Mouse (Mus musculus) kidney, adult 2 months (tissue): ENCODE results near the gene Scarf2.

Experiments
- CTCF ChIP-seq: fragments of 200-500 bp; conservative IDR thresholded peaks from 2 replicates; pipeline ENCODE4 v1.5.1; 2011; ENCODE audit warnings: low read depth, mild to moderate bottlenecking, control low read depth, low read length, moderate library complexity, mixed read lengths; ENCODE audit not compliant: insufficient read depth, insufficient read length
- POLR2A ChIP-seq: fragments of 200-500 bp; IDR thresholded peaks from one replicate; pipeline ENCODE4 v1.6.1; 2011; ENCODE audit warnings: low read depth, low read length, control low read depth

- TF ChIP-seq CTCF = no peak
- no peak for TF ChIP-seq POLR2A
These were observed 4.8 kb downstream of the Scarf2 start for GRCm38 (mm10) chr16:17801777-17802455.
